Mouse (Mus musculus) layer of hippocampus, adult 8-10 months (tissue): ENCODE measurements around the gene Lrrn4. TPM values are rescaled to one million over a fixed set of nuclear protein-coding genes. Genes with fewer than 3 reads are reported as not detected.

ENCODE experiments used
- DNase-seq, 2 experiments: peaks; one replicate each; pipeline ENCODE4 v3.0.0; 2022; ENCODE audit warnings: low spot score in 2 of 2
- total RNA-seq, 4 experiments: library from RNA; stranded (reverse); gene quantifications; 2 replicates each; pipeline ENCODE4 v1.2.4; 2022

Lrrn4 gene
- 1 to 10 TPM in 3 of 4 experiments, under 1 TPM in 1; 0.92 to 1.3 (median 1.2) TPM for total RNA-seq

GRCm38 (mm10) chr2:132880844-132881645 lies at the start of gene Lrrn4:
Gene Lrrn4, minus strand, starts transcription at chr2:132880891.
- no peak for DNase-seq

GRCm38 (mm10) chr2:132928999-132929398 lies 48.3 kb upstream of the Lrrn4 start:
- no peak for DNase-seq

GRCm38 (mm10) chr2:132927871-132928270 lies 47.2 kb upstream of the Lrrn4 start:
- no peak for DNase-seq

GRCm38 (mm10) chr2:132927298-132927697 lies 46.6 kb upstream of the Lrrn4 start:
- DNase-seq, result no peak

- no peak for DNase-seq
These were observed 42.8 kb upstream of the Lrrn4 start for GRCm38 (mm10) chr2:132923290-132924085.

GRCm38 (mm10) chr2:132922076-132922873 lies 41.6 kb upstream of the Lrrn4 start:
- no peak for DNase-seq

- no peak for DNase-seq
These were observed 34.1 kb upstream of the Lrrn4 start for GRCm38 (mm10) chr2:132914785-132915184.

GRCm38 (mm10) chr2:132906763-132907162 lies 26.1 kb upstream of the Lrrn4 start:
- peak; percentile 36 to 46 for DNase-seq

- DNase-seq, result no peak
These were observed 24.3 kb upstream of the Lrrn4 start for GRCm38 (mm10) chr2:132904961-132905360.

- peak; percentile 22 to 63 for DNase-seq
These were observed 22.8 kb upstream of the Lrrn4 start for GRCm38 (mm10) chr2:132903498-132903897.

GRCm38 (mm10) chr2:132902056-132902455 lies 21.4 kb upstream of the Lrrn4 start:
- DNase-seq, result no peak

GRCm38 (mm10) chr2:132901636-132902035 lies 20.9 kb upstream of the Lrrn4 start:
- no peak for DNase-seq

GRCm38 (mm10) chr2:132900596-132900995 lies 19.9 kb upstream of the Lrrn4 start:
- DNase-seq, result no peak

- DNase-seq, result no peak
These were observed 17.5 kb upstream of the Lrrn4 start for GRCm38 (mm10) chr2:132898211-132898610.

GRCm38 (mm10) chr2:132893826-132894225 lies 13.1 kb upstream of the Lrrn4 start:
- DNase-seq, result no peak

- DNase-seq, result no peak
These were observed 4.6 kb upstream of the Lrrn4 start for GRCm38 (mm10) chr2:132885312-132885711.

- DNase-seq, result no peak
These were observed 3.7 kb upstream of the Lrrn4 start for GRCm38 (mm10) chr2:132884303-132884967.

GRCm38 (mm10) chr2:132879261-132880044 lies 1.2 kb downstream of the Lrrn4 start:
- DNase-seq, result peak in 1 of 2 experiments; percentile 15

GRCm38 (mm10) chr2:132876991-132877390 lies 3.7 kb downstream of the Lrrn4 start:
- no peak for DNase-seq

GRCm38 (mm10) chr2:132873657-132874326 lies 6.9 kb downstream of the Lrrn4 start:
- no peak for DNase-seq
